Mouse (Mus musculus): ENCODE measurements at regions not wholly inside any gene's neighbourhood (a gene's known extent, or its start where the extent isn't known, plus 50 kb on each side); places are given as distances from the start of the nearest gene placed in this dataset.

- no peak for DNase-seq (ENCODE audit: low spot score in 2 of 2)
These were observed 1361.4 kb downstream of the Gsdmc2 start for GRCm38 (mm10) chr15:62483534-62483933.

GRCm38 (mm10) chr15:62482357-62482756 is 1362.6 kb downstream of the Gsdmc2 start:
- DNase-seq (ENCODE audit: low spot score in 2 of 2): no peak

- no peak for DNase-seq (ENCODE audit: low spot score in 2 of 2)
These were observed 1367.2 kb downstream of the Gsdmc2 start for GRCm38 (mm10) chr15:62477779-62478178.

- no peak for DNase-seq (ENCODE audit: low spot score in 2 of 2)
These were observed 1368.5 kb downstream of the Gsdmc2 start for GRCm38 (mm10) chr15:62476452-62476851.

GRCm38 (mm10) chr15:62470683-62471331 is 1374.2 kb downstream of the Gsdmc2 start:
- no peak for DNase-seq (ENCODE audit: low spot score in 2 of 2)

GRCm38 (mm10) chr15:62468076-62468475 is 1376.9 kb downstream of the Gsdmc2 start:
- no peak for DNase-seq (ENCODE audit: low spot score in 2 of 2)

GRCm38 (mm10) chr15:62466856-62467255 is 1378.1 kb downstream of the Gsdmc2 start:
- DNase-seq (ENCODE audit: low spot score in 2 of 2): no peak

- DNase-seq (ENCODE audit: low spot score in 2 of 2): no peak
These were observed 1379.7 kb downstream of the Gsdmc2 start for GRCm38 (mm10) chr15:62465026-62465839.

GRCm38 (mm10) chr15:62462698-62463097 is 1382.3 kb downstream of the Gsdmc2 start:
- DNase-seq (ENCODE audit: low spot score in 2 of 2): peak in 1 of 2 experiments; percentile 44

GRCm38 (mm10) chr15:62461398-62462051 is 1383.5 kb downstream of the Gsdmc2 start:
- no peak for DNase-seq (ENCODE audit: low spot score in 2 of 2)

- DNase-seq (ENCODE audit: low spot score in 2 of 2): no peak
These were observed 1384.3 kb downstream of the Gsdmc2 start for GRCm38 (mm10) chr15:62460724-62461123.

- DNase-seq (ENCODE audit: low spot score in 2 of 2): no peak
These were observed 1384.9 kb downstream of the Gsdmc2 start for GRCm38 (mm10) chr15:62460026-62460607.

GRCm38 (mm10) chr15:62457990-62458389 is 1387.0 kb downstream of the Gsdmc2 start:
- DNase-seq (ENCODE audit: low spot score in 2 of 2): no peak

GRCm38 (mm10) chr15:62457051-62457664 is 1387.8 kb downstream of the Gsdmc2 start:
- no peak for DNase-seq (ENCODE audit: low spot score in 2 of 2)

GRCm38 (mm10) chr15:62456020-62456419 is 1389.0 kb downstream of the Gsdmc2 start:
- no peak for DNase-seq (ENCODE audit: low spot score in 2 of 2)

- no peak for DNase-seq (ENCODE audit: low spot score in 2 of 2)
These were observed 1396.9 kb downstream of the Gsdmc2 start for GRCm38 (mm10) chr15:62448116-62448515.

GRCm38 (mm10) chr15:62439211-62439610 is 1405.8 kb downstream of the Gsdmc2 start:
- no peak for DNase-seq (ENCODE audit: low spot score in 2 of 2)

- DNase-seq (ENCODE audit: low spot score in 2 of 2): no peak
These were observed 1408.3 kb downstream of the Gsdmc2 start for GRCm38 (mm10) chr15:62436631-62437030.

- no peak for DNase-seq (ENCODE audit: low spot score in 2 of 2)
These were observed 1409.8 kb downstream of the Gsdmc2 start for GRCm38 (mm10) chr15:62435141-62435680.

GRCm38 (mm10) chr15:62432742-62433245 is 1412.2 kb downstream of the Gsdmc2 start:
- DNase-seq (ENCODE audit: low spot score in 2 of 2): no peak

GRCm38 (mm10) chr15:62431150-62431678 is 1413.8 kb downstream of the Gsdmc2 start:
- DNase-seq (ENCODE audit: low spot score in 2 of 2): no peak
